Mouse (Mus musculus) intestine, embryonic 14.5 days (tissue): ENCODE data around the gene Pitpna. TPM values are rescaled to one million over a fixed set of nuclear protein-coding genes. Genes with fewer than 3 reads are reported as not detected.
"Not testable (repeated sequence)": the region's sequence is repeated elsewhere in the genome, so short reads cannot be mapped to it uniquely, and the experiment has no call there.

Experiments
- ATAC-seq: fragments of 200-750 bp; cut with Nextera tagmentation; replicated peaks from 2 replicates; pipeline ENCODE4 v1.8.0; 2017; ENCODE audit warnings: low read depth, moderate number of reproducible peaks, moderate TSS enrichment, moderate library complexity; ENCODE audit not compliant: low FRiP score, low TSS enrichment
- DNase-seq: peaks from one replicate; pipeline ENCODE4 v3.0.0-alpha.2; 2018; ENCODE audit warnings: low spot score
- H3K27ac ChIP-seq: fragments of 300-500 bp; sonication (generic); 2 replicates; pipeline ENCODE4 v1.5.1; 2014; ENCODE audit warnings: low read depth, mild to moderate bottlenecking, control low read depth
- H3K27me3 ChIP-seq: fragments of 300-500 bp; sonication (generic); replicated peaks from 2 replicates; pipeline ENCODE4 v1.6.1; 2014; ENCODE audit warnings: low read length, control low read depth; ENCODE audit not compliant: control insufficient read depth, insufficient read depth
- H3K36me3 ChIP-seq: fragments of 300-500 bp; sonication (generic); 2 replicates; pipeline ENCODE4 v1.6.1; 2014; ENCODE audit warnings: low read length, control low read depth; ENCODE audit not compliant: control insufficient read depth, insufficient read depth
- H3K4me1 ChIP-seq: fragments of 300-500 bp; sonication (generic); replicated peaks from 2 replicates; pipeline ENCODE4 v1.6.1; 2014; ENCODE audit warnings: low read length, control low read depth, mixed read lengths; ENCODE audit not compliant: control insufficient read depth, insufficient read depth
- H3K4me2 ChIP-seq: fragments of 300-500 bp; sonication (generic); 2 replicates; pipeline ENCODE4 v1.6.1; 2014; ENCODE audit warnings: low read length
- H3K4me3 ChIP-seq: fragments of 300-500 bp; sonication (generic); 2 replicates; pipeline ENCODE4 v1.5.1; 2014; ENCODE audit warnings: low read depth, low read length, control low read depth, mixed read lengths
- H3K9ac ChIP-seq: fragments of 300-500 bp; sonication (generic); 2 replicates; pipeline ENCODE4 v1.6.1; 2014; ENCODE audit warnings: mild to moderate bottlenecking, low read length
- H3K9me3 ChIP-seq: fragments of 300-500 bp; sonication (generic); 2 replicates; pipeline ENCODE4 v1.6.1; 2016; ENCODE audit warnings: low read length, control low read depth; ENCODE audit not compliant: control insufficient read depth
- WGBS: fragments of 180-500 bp; shearing (Covaris S2); extraction: QIAGEN DNeasy Blood & Tissue Kit; methylation state at CpG from one replicate; pipeline ENCODE4 v1.1.7; 2014; 5-methylcytosine and 5-hydroxymethylcytosine counted together
- polyA plus RNA-seq: library from polyadenylated mRNA; unstranded; fragments of >200 nt; fragmentation: Nextera tagmentation; extraction: Ambion mirVana; gene quantifications from 2 replicates; pipeline ENCODE4 v1.2.1, GENCODE M21; 2014

The Pitpna gene
- polyA plus RNA-seq, 1 experiment from 2014 or later: 82.1 TPM

GRCm38 (mm10) chr11:75550200-75550946 is 37.5 kb upstream of the Pitpna start:
- WGBS: 65% methylated on average over 12 of the region's 12 CpGs
- Histone ChIP-seq H3K4me3 (no peak overlapping the region), H3K9ac (no peak overlapping the region), H3K9me3 (no peaks in the 10 kb centered on the region), H3K4me2 (no peak overlapping the region), H3K36me3 (no peaks in the 10 kb centered on the region), H3K4me1 (peaks cover 18% of the 10 kb centered on the region), H3K27me3 (no peaks in the 10 kb centered on the region), H3K27ac (0 out of 2 replicates have a peak overlapping the region, but pooled peaks have one; percentile 12)
- DNase-seq (no peak), ATAC-seq (no peak)

GRCm38 (mm10) chr11:75551321-75551720 is 36.6 kb upstream of the Pitpna start:
- no peak overlapping the region for H3K4me2 ChIP-seq
- H3K9ac ChIP-seq: no peak overlapping the region
- no peak overlapping the region for H3K27ac ChIP-seq
- peaks cover 18% of the 10 kb centered on the region for H3K4me1 ChIP-seq
- ATAC-seq (no peak), DNase-seq (no peak)
- H3K36me3 ChIP-seq: no peaks in the 10 kb centered on the region
- H3K9me3 ChIP-seq: no peaks in the 10 kb centered on the region
- H3K4me3 ChIP-seq: no peak overlapping the region
- WGBS: 88% methylated on average over 5 of the region's 5 CpGs
- H3K27me3 ChIP-seq: no peaks in the 10 kb centered on the region

- WGBS: 59% methylated on average over 9 of the region's 9 CpGs
- Histone ChIP-seq H3K36me3 (no peaks in the 10 kb centered on the region), H3K9me3 (no peaks in the 10 kb centered on the region), H3K27me3 (no peaks in the 10 kb centered on the region), H3K27ac (peak overlapping the region; percentile 55; the same call in 1 of the 2 replicates), H3K4me1 (peaks cover 18% of the 10 kb centered on the region), H3K9ac (no peak overlapping the region), H3K4me2 (no peak overlapping the region), H3K4me3 (no peak overlapping the region)
- ATAC-seq (0 out of 2 replicates have a peak, but pooled peaks have one; percentile 45), DNase-seq (no peak)
Measured at GRCm38 (mm10) chr11:75551961-75552441, 35.9 kb upstream of the Pitpna start.

GRCm38 (mm10) chr11:75552906-75553482 is 34.9 kb upstream of the Pitpna start:
- H3K4me2 ChIP-seq: no peak overlapping the region
- H3K9ac ChIP-seq: no peak overlapping the region
- H3K27ac ChIP-seq: no peak overlapping the region
- no peaks in the 10 kb centered on the region for H3K9me3 ChIP-seq
- no peaks in the 10 kb centered on the region for H3K36me3 ChIP-seq
- H3K4me1 ChIP-seq: peaks cover 18% of the 10 kb centered on the region
- no peaks in the 10 kb centered on the region for H3K27me3 ChIP-seq
- 53% methylated on average over 7 of the region's 7 CpGs for WGBS
- DNase-seq (no peak), ATAC-seq (no peak)
- no peak overlapping the region for H3K4me3 ChIP-seq

- WGBS: 88% methylated on average over 6 of the region's 6 CpGs
- H3K9ac ChIP-seq, H3K4me3 ChIP-seq, H3K27me3 ChIP-seq, H3K27ac ChIP-seq, ATAC-seq, H3K36me3 ChIP-seq, H3K4me2 ChIP-seq, DNase-seq, H3K9me3 ChIP-seq: not testable (repeated sequence)
- peaks cover 13% of the 10 kb centered on the region for H3K4me1 ChIP-seq
Measured at GRCm38 (mm10) chr11:75556006-75556405, 31.9 kb upstream of the Pitpna start.

GRCm38 (mm10) chr11:75557142-75557541 is 30.8 kb upstream of the Pitpna start:
- Histone ChIP-seq H3K36me3 (no peaks in the 10 kb centered on the region), H3K9me3 (no peaks in the 10 kb centered on the region), H3K4me3 (no peak overlapping the region), H3K27me3 (no peaks in the 10 kb centered on the region), H3K27ac (no peak overlapping the region), H3K4me2 (no peak overlapping the region), H3K9ac (no peak overlapping the region), H3K4me1 (peaks cover 10% of the 10 kb centered on the region)
- WGBS: 79% methylated on average over 6 of the region's 6 CpGs
- ATAC-seq: no peak
- DNase-seq: no peak

GRCm38 (mm10) chr11:75558101-75558500 is 29.8 kb upstream of the Pitpna start:
- WGBS: 81% methylated on average over 1 of the region's 1 CpGs
- peaks cover 1% of the 10 kb centered on the region for H3K4me1 ChIP-seq
- no peak overlapping the region for H3K27ac ChIP-seq
- no peaks in the 10 kb centered on the region for H3K36me3 ChIP-seq
- no peak overlapping the region for H3K4me2 ChIP-seq
- no peaks in the 10 kb centered on the region for H3K27me3 ChIP-seq
- DNase-seq: no peak
- H3K9me3 ChIP-seq: no peaks in the 10 kb centered on the region
- H3K4me3 ChIP-seq: no peak overlapping the region
- ATAC-seq: no peak
- no peak overlapping the region for H3K9ac ChIP-seq

GRCm38 (mm10) chr11:75559870-75560504 is 27.9 kb upstream of the Pitpna start:
- Histone ChIP-seq H3K4me2 (no peak overlapping the region), H3K9ac (no peak overlapping the region), H3K27me3 (no peaks in the 10 kb centered on the region), H3K4me1 (no peaks in the 10 kb centered on the region), H3K27ac (0 out of 2 replicates have a peak overlapping the region, but pooled peaks have one; percentile 34), H3K9me3 (no peaks in the 10 kb centered on the region), H3K4me3 (no peak overlapping the region), H3K36me3 (no peaks in the 10 kb centered on the region)
- 83% methylated on average over 8 of the region's 8 CpGs for WGBS
- no peak for DNase-seq
- no peak for ATAC-seq
